In the genomic region with DNA sequence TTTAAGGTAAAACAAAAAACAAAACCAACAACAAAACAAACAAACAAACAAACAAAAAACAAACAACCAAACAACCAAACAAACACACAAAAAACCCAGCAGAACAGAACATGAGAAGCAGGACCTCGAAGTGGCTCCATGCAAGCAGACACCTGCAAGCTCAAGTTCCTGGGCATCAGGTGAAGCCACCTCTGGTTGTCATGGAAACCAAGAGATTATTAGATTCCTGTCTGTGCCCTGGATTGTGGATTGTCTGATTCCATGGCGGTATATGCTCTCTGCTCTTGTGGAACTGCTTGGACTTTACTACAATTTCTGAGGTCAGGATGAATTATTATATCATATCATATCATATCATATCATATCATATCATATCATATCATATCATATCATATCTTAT, we compare ENCODE assay signal across 12 mouse cellular contexts.
A peak's percentile ranks its signal among the peaks of the same experiment; 100 is the strongest.
DNase-seq lines count a peak whose midpoint lies in the region; ATAC-seq lines count a peak whose summit lies in the region.
"Had no signal": no experiment of that assay in that cellular context is flagged by ENCODE, and none has a peak within 500 bp of the region (broad histone marks: within the 10 kb centered on the region; RNA-seq: fewer than 3 reads in every experiment).

No protein-coding gene starts in this region.

- ATAC-seq in hindbrain, embryonic 14.5 days (ENCODE audit: low FRiP score), result no peak
- no peak for ATAC-seq in embryonic facial prominence, embryonic 13.5 days (ENCODE audit: insufficient number of reproducible peaks, insufficient read depth, low FRiP score, low TSS enrichment, low read depth)
- 0 out of 2 replicates have a peak, but pooled peaks have one; percentile 36 for ATAC-seq in forebrain, embryonic 12.5 days (ENCODE audit: low FRiP score)
- no peak for ATAC-seq in midbrain, embryonic 14.5 days (ENCODE audit: low FRiP score, low TSS enrichment)
- ATAC-seq: CD4-positive, CD25-positive, alpha-beta regulatory T cell, adult 4 months had no signal

- H3K9me3 ChIP-seq in hindbrain, embryonic 14.5 days (ENCODE audit: control insufficient read depth, low read length), result no peaks in the 10 kb centered on the region
- no peaks in the 10 kb centered on the region for H3K9me3 ChIP-seq in hindbrain, embryonic 10.5 days
- H3K9me3 ChIP-seq in embryonic facial prominence, embryonic 13.5 days, result no peaks in the 10 kb centered on the region
- H3K9me3 ChIP-seq in forebrain, embryonic 12.5 days, result no peaks in the 10 kb centered on the region
- no peaks in the 10 kb centered on the region for H3K9me3 ChIP-seq in midbrain, embryonic 14.5 days (ENCODE audit: control insufficient read depth, low read length)

- H3K4me3 ChIP-seq in hindbrain, embryonic 14.5 days (replicated peaks; ENCODE audit: low read length), result no peak overlapping the region
- H3K4me3 ChIP-seq in hindbrain, embryonic 10.5 days, result no peak overlapping the region
- H3K4me3 ChIP-seq in embryonic facial prominence, embryonic 13.5 days, result no peak overlapping the region
- H3K4me3 ChIP-seq in forebrain, embryonic 12.5 days (replicated peaks), result no peak overlapping the region
- H3K4me3 ChIP-seq in midbrain, embryonic 14.5 days (replicated peaks; ENCODE audit: low read depth, low read length), result no peak overlapping the region
- H3K4me3 ChIP-seq: erythroblast, embryonic 14.5 days had no signal

- H3K36me3 ChIP-seq in hindbrain, embryonic 14.5 days (replicated peaks; ENCODE audit: control insufficient read depth, insufficient read depth), result no peaks in the 10 kb centered on the region
- H3K36me3 ChIP-seq in hindbrain, embryonic 10.5 days, result no peaks in the 10 kb centered on the region
- H3K36me3 ChIP-seq in embryonic facial prominence, embryonic 13.5 days, result no peaks in the 10 kb centered on the region
- no peaks in the 10 kb centered on the region for H3K36me3 ChIP-seq in forebrain, embryonic 12.5 days (replicated peaks)
- H3K36me3 ChIP-seq in midbrain, embryonic 14.5 days (ENCODE audit: control insufficient read depth, insufficient read depth, low read length), result no peaks in the 10 kb centered on the region

- no peak for DNase-seq in hindbrain, embryonic 14.5 days (ENCODE audit: low spot score)
- DNase-seq in hindbrain, embryonic 10.5 days (ENCODE audit: low spot score), result no peak
- DNase-seq in midbrain, embryonic 14.5 days, result peak; percentile 56
- DNase-seq in right cerebral cortex, postnatal 4 days, result no peak
- DNase-seq in left cerebral cortex, adult 8-10 months (ENCODE audit: low spot score in 2 of 2), result no peak
- DNase-seq: adrenal gland, postnatal 36 days; lung, postnatal 14 days had no signal

- WGBS in hindbrain, embryonic 14.5 days, result 78% methylated on average over 2 of the region's 2 CpGs
- WGBS in hindbrain, embryonic 10.5 days, result 87% methylated on average over 2 of the region's 2 CpGs
- WGBS in embryonic facial prominence, embryonic 13.5 days, result 72% methylated on average over 2 of the region's 2 CpGs
- 80% methylated on average over 2 of the region's 2 CpGs for WGBS in forebrain, embryonic 12.5 days
- 80% methylated on average over 2 of the region's 2 CpGs for WGBS in midbrain, embryonic 14.5 days

- H3K9ac ChIP-seq in hindbrain, embryonic 14.5 days, result no peak overlapping the region
- H3K9ac ChIP-seq in embryonic facial prominence, embryonic 13.5 days, result no peak overlapping the region
- H3K9ac ChIP-seq in forebrain, embryonic 12.5 days, result no peak overlapping the region
- H3K9ac ChIP-seq in midbrain, embryonic 14.5 days (replicated peaks; ENCODE audit: low read length), result no peak overlapping the region
- H3K9ac ChIP-seq: liver, embryonic 14.5 days had no signal

- H3K27me3 ChIP-seq in hindbrain, embryonic 14.5 days (ENCODE audit: control insufficient read depth, insufficient read depth, low read length), result no peaks in the 10 kb centered on the region
- peaks cover 7% of the 10 kb centered on the region for H3K27me3 ChIP-seq in hindbrain, embryonic 10.5 days (ENCODE audit: insufficient read depth, poor library complexity, severe bottlenecking)
- H3K27me3 ChIP-seq in embryonic facial prominence, embryonic 13.5 days, result peaks cover 3% of the 10 kb centered on the region; the same call in 1 of the 2 replicates
- H3K27me3 ChIP-seq in forebrain, embryonic 12.5 days, result no peaks in the 10 kb centered on the region
- no peaks in the 10 kb centered on the region for H3K27me3 ChIP-seq in midbrain, embryonic 14.5 days (ENCODE audit: control insufficient read depth, insufficient read depth, low read length)

- H3K4me1 ChIP-seq in hindbrain, embryonic 14.5 days (replicated peaks; ENCODE audit: control insufficient read depth, insufficient read depth, low read length), result no peaks in the 10 kb centered on the region
- H3K4me1 ChIP-seq in hindbrain, embryonic 10.5 days (replicated peaks), result peaks cover 18% of the 10 kb centered on the region
- H3K4me1 ChIP-seq in embryonic facial prominence, embryonic 13.5 days, result peaks cover 18% of the 10 kb centered on the region
- H3K4me1 ChIP-seq in forebrain, embryonic 12.5 days, result peaks cover 14% of the 10 kb centered on the region
- H3K4me1 ChIP-seq in midbrain, embryonic 14.5 days (ENCODE audit: control insufficient read depth, insufficient read depth, low read length), result 0 out of 2 replicates have a peak, but pooled peaks cover 5% of the 10 kb centered on the region

- no peak overlapping the region for H3K27ac ChIP-seq in hindbrain, embryonic 14.5 days
- no peak overlapping the region for H3K27ac ChIP-seq in hindbrain, embryonic 10.5 days
- H3K27ac ChIP-seq in embryonic facial prominence, embryonic 13.5 days, result no peak overlapping the region
- H3K27ac ChIP-seq in forebrain, embryonic 12.5 days, result no peak overlapping the region
- H3K27ac ChIP-seq in midbrain, embryonic 14.5 days (replicated peaks; ENCODE audit: low read depth, low read length), result no peak overlapping the region
- H3K27ac ChIP-seq: liver, embryonic 14.5 days had no signal

- H3K4me2 ChIP-seq in hindbrain, embryonic 14.5 days (replicated peaks), result peak overlapping the region; percentile 40
- peak overlapping the region; percentile 50; the same call in 1 of the 2 replicates for H3K4me2 ChIP-seq in embryonic facial prominence, embryonic 13.5 days
- H3K4me2 ChIP-seq in forebrain, embryonic 12.5 days, result peak overlapping the region; percentile 46
- peak overlapping the region; percentile 46 for H3K4me2 ChIP-seq in midbrain, embryonic 14.5 days (ENCODE audit: low read length)
